Mouse (Mus musculus) E14TG2a.4 (cell line): ENCODE results near the gene Galr2.
A peak's percentile ranks its signal among the peaks of the same experiment; 100 is the strongest.

Experiments used
- H3K27me3 ChIP-seq: 2 replicates; pipeline ENCODE4 v1.6.1; 2014; ENCODE audit warnings: low read length, control low read depth; ENCODE audit not compliant: insufficient read depth
- H3K36me3 ChIP-seq: 2 replicates; pipeline ENCODE4 v1.6.1; 2014; ENCODE audit warnings: low read length, control low read depth; ENCODE audit not compliant: insufficient read depth
- H3K4me1 ChIP-seq: replicated peaks from 2 replicates; pipeline ENCODE4 v1.6.1; 2014; ENCODE audit warnings: low read depth, low read length, control low read depth
- H3K4me3 ChIP-seq: replicated peaks from 2 replicates; pipeline ENCODE4 v1.5.1; 2014; ENCODE audit warnings: mild to moderate bottlenecking, low read length
- H3K9me3 ChIP-seq: 2 replicates; pipeline ENCODE4 v1.6.1; 2014; ENCODE audit warnings: low read length, control low read depth
- CTCF ChIP-seq: conservative IDR thresholded peaks from 2 replicates; pipeline ENCODE4 v1.5.1; 2014; ENCODE audit warnings: low read length
- NANOG ChIP-seq: IDR thresholded peaks from 2 replicates; pipeline ENCODE4 v1.6.1; 2014; ENCODE audit warnings: borderline replicate concordance, low read length, mixed read lengths
- POU5F1 ChIP-seq: IDR thresholded peaks from 2 replicates; pipeline ENCODE4 v1.6.1; 2014; ENCODE audit warnings: low read length, borderline replicate concordance

Gene Galr2

GRCm38 (mm10) chr11:116281671-116282070 is 932 bp downstream of the Galr2 start:
- H3K4me3 ChIP-seq, result peak overlapping the region; percentile 76
- H3K4me1 ChIP-seq, result peaks cover 37% of the 10 kb centered on the region
- H3K36me3 ChIP-seq, result no peaks in the 10 kb centered on the region
- H3K27me3 ChIP-seq, result peaks cover 66% of the 10 kb centered on the region
- no peaks in the 10 kb centered on the region for H3K9me3 ChIP-seq
- no peak for TF ChIP-seq CTCF
- TF ChIP-seq POU5F1, result no peak

- no peak for TF ChIP-seq CTCF
- peak; percentile 50; the same call in 1 of the 2 replicates for TF ChIP-seq POU5F1
- peak; percentile 11; the same call in 1 of the 2 replicates for TF ChIP-seq NANOG
Measured at GRCm38 (mm10) chr11:116282089-116282488, 1.4 kb downstream of the Galr2 start.

GRCm38 (mm10) chr11:116282912-116283521 is 2.3 kb downstream of the Galr2 start:
- peaks cover 66% of the 10 kb centered on the region for H3K27me3 ChIP-seq
- peaks cover 44% of the 10 kb centered on the region for H3K4me1 ChIP-seq
- TF ChIP-seq CTCF, result no peak
- no peak for TF ChIP-seq POU5F1
- TF ChIP-seq NANOG, result no peak
- H3K36me3 ChIP-seq, result peaks cover 4% of the 10 kb centered on the region; the same call in 1 of the 2 replicates
- H3K9me3 ChIP-seq, result no peaks in the 10 kb centered on the region
- H3K4me3 ChIP-seq, result peak overlapping the region; percentile 76

More at GRCm38 (mm10) chr11:116282089-116282488, 1.4 kb downstream of the Galr2 start:
- no peaks in the 10 kb centered on the region for H3K9me3 ChIP-seq
- peak overlapping the region; percentile 76 for H3K4me3 ChIP-seq
- H3K27me3 ChIP-seq, result peaks cover 66% of the 10 kb centered on the region
- H3K36me3 ChIP-seq, result no peaks in the 10 kb centered on the region
- peaks cover 37% of the 10 kb centered on the region for H3K4me1 ChIP-seq

- Histone ChIP-seq H3K4me3 (no peak overlapping the region), H3K36me3 (peaks cover 11% of the 10 kb centered on the region), H3K9me3 (no peaks in the 10 kb centered on the region), H3K27me3 (peaks cover 65% of the 10 kb centered on the region), H3K4me1 (peaks cover 53% of the 10 kb centered on the region)
- no peak for TF ChIP-seq CTCF
Measured at GRCm38 (mm10) chr11:116283982-116284381, 3.2 kb downstream of the Galr2 start.

- no peak for TF ChIP-seq POU5F1
- no peak for TF ChIP-seq NANOG
- TF ChIP-seq CTCF, result no peak
Measured at GRCm38 (mm10) chr11:116285770-116286191, 5.0 kb downstream of the Galr2 start.

GRCm38 (mm10) chr11:116287351-116287750 is 6.6 kb downstream of the Galr2 start:
- H3K27me3 ChIP-seq, result peaks cover 35% of the 10 kb centered on the region
- H3K36me3 ChIP-seq, result peaks cover 34% of the 10 kb centered on the region
- no peak for TF ChIP-seq POU5F1
- no peak for TF ChIP-seq NANOG
- no peak for TF ChIP-seq CTCF
- no peaks in the 10 kb centered on the region for H3K9me3 ChIP-seq
- H3K4me3 ChIP-seq, result no peak overlapping the region
- H3K4me1 ChIP-seq, result peaks cover 33% of the 10 kb centered on the region

More at GRCm38 (mm10) chr11:116285770-116286191, 5.0 kb downstream of the Galr2 start:
- Histone ChIP-seq H3K27me3 (peaks cover 51% of the 10 kb centered on the region), H3K4me1 (peaks cover 48% of the 10 kb centered on the region), H3K4me3 (no peak overlapping the region), H3K9me3 (no peaks in the 10 kb centered on the region), H3K36me3 (peaks cover 27% of the 10 kb centered on the region)

GRCm38 (mm10) chr11:116290556-116290955 is 9.8 kb downstream of the Galr2 start:
- no peak overlapping the region for H3K4me3 ChIP-seq
- no peaks in the 10 kb centered on the region for H3K9me3 ChIP-seq
- TF ChIP-seq CTCF (no peak), NANOG (no peak), POU5F1 (no peak)
- peaks cover 3% of the 10 kb centered on the region for H3K27me3 ChIP-seq
- peaks cover 40% of the 10 kb centered on the region for H3K36me3 ChIP-seq
- H3K4me1 ChIP-seq, result peaks cover 47% of the 10 kb centered on the region

- TF ChIP-seq NANOG (no peak), POU5F1 (no peak), CTCF (no peak)
- no peak overlapping the region for H3K4me3 ChIP-seq
- peaks cover 50% of the 10 kb centered on the region for H3K36me3 ChIP-seq
- no peaks in the 10 kb centered on the region for H3K9me3 ChIP-seq
- H3K4me1 ChIP-seq, result peaks cover 49% of the 10 kb centered on the region
- no peaks in the 10 kb centered on the region; the same call in 1 of the 2 replicates for H3K27me3 ChIP-seq
Measured at GRCm38 (mm10) chr11:116292401-116292800, 11.7 kb downstream of the Galr2 start.
